Mouse (Mus musculus) kidney, postnatal 4 days (tissue): Measurements from ENCODE around the gene Has1.

Source experiments
- DNase-seq, 2 experiments: peaks; one replicate each; pipeline ENCODE4 v3.0.0; 2021; ENCODE audit warnings: mixed read lengths in 2 of 2

Has1 gene

DNA sequence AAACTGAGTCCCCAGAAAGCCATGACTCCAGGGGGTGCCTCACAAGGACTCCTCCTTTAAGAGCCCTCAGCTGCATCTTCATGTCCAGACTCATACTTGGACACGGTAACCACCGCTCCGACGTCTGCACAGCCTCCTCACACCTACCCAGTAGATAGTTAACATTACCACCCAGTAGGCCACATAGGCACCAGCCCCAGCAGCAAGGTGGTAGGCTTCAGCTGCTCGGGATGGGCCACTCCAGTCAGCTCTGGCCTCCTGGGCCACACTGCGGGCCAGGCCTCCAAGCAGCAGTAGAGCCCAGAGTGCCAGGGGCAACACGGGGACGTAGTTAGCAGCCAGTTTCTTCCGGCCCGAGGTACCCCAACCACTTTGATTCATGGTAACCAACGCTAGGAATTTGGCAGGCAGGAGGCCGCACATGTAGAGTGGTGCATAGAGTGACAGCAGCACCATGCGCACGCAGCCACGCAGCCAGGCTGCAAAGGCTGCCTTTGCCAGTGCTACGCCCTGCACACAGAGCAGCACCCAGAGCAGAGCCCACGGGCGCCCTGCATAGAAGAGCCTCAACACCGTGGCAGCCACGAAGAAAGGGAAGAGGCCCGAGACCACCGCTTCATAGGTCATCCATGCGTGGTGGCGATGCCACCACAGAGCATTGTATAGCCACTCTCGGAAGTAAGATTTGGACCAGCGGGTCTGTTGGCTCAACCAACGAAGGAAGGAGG lies 11.3 kb downstream of the Has1 start:
- no peak for DNase-seq

DNA sequence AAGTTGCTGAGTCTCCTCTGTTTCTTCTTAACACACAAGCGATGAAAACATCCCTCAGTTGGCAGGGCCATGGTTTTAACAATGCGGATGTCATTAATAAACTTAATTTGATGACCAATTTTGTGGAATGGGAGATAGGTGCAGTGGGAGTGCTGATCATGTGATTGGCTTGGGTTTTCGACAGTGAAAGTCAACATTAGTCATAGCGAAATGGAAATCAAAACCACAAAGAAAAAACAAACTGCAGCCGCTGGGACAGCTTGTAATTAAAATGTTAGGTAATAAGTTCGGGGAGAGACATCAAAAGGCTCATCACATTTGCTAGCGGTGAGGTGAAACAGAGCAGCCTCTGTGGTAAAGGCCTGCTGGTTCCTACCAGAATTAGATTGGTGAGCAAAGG lies 14.2 kb downstream of the Has1 start:
- no peak for DNase-seq

DNA sequence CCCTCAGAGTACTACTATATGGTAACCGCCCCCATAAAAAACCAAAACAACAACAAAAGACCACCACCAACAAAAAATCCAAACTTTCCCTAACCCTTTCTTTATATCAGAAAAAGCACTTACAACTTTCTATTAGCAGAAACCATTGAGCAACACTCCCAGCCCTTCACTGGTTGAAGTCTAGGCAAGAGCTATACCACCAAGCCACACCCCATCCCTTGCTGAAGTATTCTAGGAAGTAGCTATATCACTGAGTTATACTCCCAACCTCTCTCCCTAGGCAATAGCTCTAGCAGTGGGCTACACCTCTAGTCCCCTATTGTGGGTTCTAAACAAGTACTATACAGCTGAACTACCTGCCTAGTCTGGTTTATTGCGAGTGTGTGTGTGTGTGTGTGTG lies 15.7 kb downstream of the Has1 start:
- DNase-seq, result no peak

GRCm38 (mm10) chr17:17837919-17838701 lies 16.9 kb downstream of the Has1 start:
- DNase-seq, result peak; percentile 97 to 98

DNA sequence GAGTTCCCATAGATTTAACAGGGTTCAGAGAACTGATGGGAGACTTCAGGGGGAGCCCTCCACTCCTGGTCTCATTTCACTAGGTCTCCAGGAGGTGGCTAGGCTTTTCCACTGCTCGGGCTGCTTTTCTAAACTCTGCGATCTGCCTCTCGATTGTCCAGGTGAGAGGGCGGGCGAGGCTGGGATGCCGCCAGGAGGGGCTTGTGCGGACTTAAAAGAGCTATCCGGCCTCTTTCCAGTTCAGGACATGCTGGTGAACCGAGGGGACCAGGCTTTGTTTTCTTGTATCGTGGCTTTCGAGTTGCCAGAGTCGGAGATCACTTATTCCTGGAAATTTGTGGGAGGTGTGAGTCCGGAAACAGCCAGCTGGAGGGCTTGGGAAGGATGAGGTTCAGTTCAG lies 17.6 kb downstream of the Has1 start:
- DNase-seq, result peak in 1 of 2 experiments; percentile 58

- DNase-seq, result no peak
Observed at GRCm38 (mm10) chr17:17836101-17836500, 18.9 kb downstream of the Has1 start.

DNA sequence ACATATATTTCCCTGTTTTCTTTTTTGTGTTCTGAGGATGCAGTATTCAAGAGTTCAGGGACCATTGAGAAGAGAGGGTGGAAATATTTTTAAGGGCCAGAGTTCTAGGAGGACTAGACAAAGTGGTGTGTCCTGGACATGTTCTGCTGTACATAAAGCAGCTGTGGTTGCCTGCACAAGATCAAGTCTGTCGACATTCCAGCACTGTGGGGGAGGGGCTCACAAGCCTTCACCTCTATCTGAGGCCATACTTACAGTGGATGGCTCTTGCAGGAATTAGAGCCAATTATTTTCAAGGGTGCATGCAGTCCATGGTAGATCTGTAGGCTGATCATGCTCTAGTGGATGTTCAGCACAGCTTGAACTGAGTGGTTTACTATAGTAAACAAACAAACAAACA lies 20.1 kb downstream of the Has1 start:
- DNase-seq, result peak; percentile 74 to 81

DNA sequence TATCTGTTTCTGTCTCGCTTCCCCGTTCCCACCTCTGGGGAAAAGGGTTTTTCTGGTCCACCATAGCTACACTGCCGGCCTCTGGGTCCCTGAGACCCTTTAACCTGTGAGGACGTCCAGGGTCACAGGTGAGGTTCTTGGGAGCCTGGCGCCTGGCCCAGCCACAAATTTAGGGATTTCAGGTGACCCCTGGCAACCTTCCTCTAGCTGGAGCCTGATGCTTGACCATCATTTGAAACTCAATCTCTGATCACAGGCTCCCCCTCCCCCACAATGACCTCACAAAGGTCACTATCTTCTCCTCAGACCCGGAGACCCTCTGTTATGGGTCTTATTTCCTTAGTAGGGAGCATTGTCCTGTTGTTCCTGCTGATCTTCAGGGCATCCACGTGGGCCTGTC lies 24.3 kb downstream of the Has1 start:
- no peak for DNase-seq

GRCm38 (mm10) chr17:17829816-17830535 lies 25.0 kb downstream of the Has1 start:
- DNase-seq, result peak in 1 of 2 experiments; percentile 16

DNA sequence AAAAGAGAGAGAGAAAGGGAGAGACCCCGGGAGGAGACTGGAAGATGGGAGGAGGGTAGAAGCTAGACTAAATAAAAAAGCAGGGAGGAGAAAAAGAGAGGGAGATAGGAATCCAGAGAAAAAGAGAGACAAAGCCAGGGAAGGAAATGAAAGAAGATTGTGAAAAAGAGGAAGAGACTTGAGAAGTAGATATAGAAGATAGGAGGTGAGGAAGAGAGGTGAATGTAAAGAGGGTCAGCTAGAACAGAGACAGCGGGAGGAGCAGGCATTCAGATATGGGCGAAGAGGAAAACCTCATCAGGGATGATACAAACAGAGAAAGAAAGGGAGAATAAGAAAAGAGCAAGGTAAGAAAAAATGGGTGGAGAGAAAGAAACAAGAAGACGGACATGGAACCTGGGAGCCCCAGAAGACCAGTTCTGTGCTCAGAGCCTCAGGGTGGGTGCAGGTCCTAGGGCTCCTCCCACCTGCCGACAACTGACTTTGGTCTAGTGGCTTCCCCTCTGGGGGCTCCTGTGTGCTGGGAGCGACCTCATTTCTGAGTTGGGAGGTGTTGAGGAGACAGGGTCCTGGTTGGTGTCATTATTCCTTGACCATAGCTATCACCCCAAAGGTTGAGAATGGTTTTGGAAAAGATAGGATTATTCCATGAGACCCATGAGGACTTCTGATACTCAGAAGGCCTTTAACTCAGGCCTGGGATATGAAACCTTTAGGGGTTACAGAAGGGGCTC lies 25.8 kb downstream of the Has1 start:
- DNase-seq, result peak; percentile 33 to 47

DNA sequence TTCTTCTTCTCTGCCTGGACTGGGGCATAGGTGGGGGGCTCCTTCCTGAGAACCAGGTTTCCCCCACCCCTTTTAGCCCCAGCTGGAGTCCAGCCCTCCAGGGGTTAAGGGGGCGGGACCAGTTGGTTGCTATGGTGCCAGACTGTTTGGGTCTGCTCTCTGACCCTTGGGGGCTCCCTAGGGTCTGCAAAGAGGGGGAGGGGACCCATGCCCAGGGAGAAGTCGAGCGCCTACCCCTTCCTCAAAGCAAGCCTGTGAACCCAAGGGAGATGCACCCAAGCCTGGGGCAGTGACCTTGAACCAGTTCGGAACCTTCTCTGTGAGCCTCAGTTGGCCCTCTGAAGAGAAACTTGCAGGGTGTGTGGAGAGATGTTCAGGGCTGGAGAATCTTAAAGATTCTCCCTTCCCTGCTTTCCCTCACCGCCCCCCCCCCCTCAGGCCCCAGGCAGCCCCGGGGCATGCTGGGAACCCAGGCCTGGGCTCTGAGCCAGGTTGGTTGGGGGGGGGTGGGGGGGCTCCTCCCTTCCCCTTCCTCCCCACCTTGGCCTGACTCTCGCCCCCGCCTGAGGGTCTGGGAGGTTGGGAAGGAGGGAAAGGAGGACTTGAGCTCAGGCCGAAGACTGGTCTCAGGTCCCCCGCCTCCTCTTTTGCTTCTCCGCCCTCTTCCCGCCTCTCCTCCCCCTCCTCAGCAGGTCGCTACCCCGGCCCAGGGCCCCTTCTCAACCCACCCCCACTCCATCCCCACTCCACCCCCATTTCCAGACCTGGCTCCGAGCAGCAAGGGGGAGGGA lies 26.6 kb downstream of the Has1 start:
- peak; percentile 74 to 81 for DNase-seq

DNA sequence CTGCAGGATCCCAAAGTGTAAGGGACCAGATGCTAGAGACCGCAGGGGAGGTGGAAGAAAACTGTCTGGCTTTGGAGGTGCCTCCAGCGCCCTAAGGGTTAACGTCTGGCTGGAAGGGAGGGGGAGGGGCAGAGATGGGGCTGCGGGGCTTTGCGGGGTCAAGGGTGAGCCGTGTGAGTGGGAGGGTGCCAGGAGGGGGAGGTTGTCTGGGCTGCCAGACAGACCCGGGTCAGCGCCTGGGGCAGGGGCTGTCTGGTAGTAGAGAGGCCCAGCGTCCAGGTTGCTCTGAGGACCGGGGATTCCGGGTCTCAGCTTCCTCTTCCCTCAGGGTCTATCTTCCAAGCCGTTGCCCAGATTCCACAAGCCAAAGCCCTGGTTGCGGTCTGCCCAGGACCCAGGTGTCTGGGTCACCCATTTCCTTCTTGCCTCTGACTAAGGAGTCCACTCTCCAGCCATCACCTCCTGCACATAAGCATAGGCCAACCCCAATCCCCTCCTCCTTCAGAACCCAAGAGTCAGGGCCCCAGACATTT lies 27.3 kb downstream of the Has1 start:
- DNase-seq, result peak; percentile 89 to 91

GRCm38 (mm10) chr17:17826751-17827657 lies 28.0 kb downstream of the Has1 start, which contains the start of gene Spaca6:
Spaca6 (plus strand) TSS chr17:17827158.
- peak; percentile 97 for DNase-seq

GRCm38 (mm10) chr17:17825921-17826591 lies 28.9 kb downstream of the Has1 start:
- peak; percentile 57 to 70 for DNase-seq

DNA sequence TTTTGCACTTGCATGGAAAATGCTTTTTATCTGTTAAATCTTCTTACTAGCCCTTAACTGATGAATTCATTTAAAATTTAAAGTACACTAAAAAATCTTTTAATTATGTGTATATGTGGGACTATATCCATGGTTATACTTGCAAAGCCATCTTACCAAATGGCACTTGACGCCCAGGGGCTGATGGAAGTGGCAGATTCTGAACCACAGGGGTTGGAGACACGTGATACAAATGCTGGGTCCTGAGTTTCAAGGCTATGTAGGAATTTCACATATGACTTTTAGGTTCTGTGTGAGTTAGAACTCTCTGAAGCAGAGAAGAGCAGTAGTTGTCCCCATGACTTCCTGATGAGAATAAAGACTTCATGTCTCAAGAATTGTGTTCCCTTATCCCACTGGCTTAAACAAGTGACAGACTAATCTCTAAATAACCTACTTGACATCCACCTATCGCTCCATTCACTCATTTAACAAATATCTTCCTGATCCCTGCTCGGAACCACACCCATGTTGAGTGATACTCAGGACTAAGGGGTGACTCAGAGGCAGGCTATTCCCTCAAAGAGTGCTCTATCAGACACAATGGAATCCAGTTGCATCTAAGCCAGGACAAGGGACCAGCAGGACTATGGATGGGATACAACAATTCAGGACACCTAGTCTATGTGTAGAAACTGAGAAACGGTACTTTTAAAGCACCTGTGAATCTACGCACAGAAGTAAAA lies 31.2 kb downstream of the Has1 start:
- DNase-seq, result no peak

DNA sequence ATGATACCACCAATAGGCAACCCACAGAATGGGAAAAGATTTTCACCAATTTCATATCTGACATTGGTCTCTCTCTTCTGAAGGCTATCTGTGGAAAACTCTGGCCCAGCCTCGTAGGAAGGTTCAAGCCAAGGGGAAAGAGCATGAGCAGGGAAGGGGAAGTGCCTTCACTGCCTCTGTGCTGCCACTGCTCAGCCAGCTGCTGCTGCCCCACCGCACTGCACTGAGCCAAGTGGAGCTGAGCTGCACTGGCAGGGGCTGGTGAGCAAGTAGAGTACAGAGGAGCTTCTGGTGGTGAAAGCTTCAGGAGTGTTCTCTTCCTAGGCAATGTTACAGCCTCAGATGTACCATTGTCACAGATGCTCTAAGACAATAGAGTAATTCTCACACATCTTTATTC lies 59.5 kb downstream of the Has1 start:
- DNase-seq, result no peak
